Mouse (Mus musculus): ENCODE results near the gene Gbf1. TPM values are rescaled to one million over a fixed set of nuclear protein-coding genes. Genes with fewer than 3 reads are reported as not detected.

The Gbf1 gene
- polyA plus RNA-seq, 1 experiment from 2014 or later, result 43.0 TPM

DNA sequence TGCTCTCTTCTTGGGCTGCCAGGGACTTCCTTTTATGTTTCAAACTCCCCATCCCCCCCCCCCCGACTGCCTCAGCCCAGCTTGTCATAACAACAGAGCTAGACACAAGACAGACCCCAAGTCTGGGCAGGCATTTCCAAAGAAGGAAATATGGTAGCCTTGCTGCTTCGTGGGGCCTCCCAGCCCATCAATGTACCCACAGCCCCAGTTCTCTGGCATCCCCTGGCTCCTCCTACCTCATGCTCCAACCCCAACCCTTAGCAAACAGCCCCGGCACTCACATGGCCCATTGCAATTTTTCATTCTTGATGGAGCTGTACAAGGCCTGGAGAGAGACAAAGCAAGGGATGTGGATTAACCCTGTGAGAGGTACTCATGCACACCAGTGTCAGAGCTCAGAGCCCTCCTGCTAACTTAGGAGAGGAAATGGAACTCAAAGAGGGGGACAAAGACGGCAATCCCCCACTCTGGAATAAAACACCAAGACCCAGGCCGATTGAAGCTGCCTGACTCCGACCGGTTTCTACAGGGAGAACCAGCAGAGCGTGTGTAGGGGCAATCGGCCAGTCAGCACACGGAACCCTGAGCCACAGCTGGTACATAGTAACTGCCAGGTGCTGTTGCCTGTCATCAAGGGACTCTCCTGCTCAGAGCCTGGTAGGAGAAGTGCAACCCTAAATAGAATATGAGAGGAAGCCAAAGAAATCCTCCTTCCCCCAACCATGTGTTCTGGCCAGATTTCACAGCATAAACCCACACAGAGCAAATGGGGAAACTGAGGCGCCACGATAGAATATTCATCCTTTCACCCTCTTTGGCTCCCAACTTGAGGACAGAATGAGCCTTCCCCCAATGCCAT is 163.7 kb downstream of the Gbf1 start:
- Histone ChIP-seq H3K36me3 (ENCODE audit: insufficient read depth, low read length) (no peaks in the 10 kb centered on the region; the same call in 1 of the 2 replicates), H3K9ac (replicated peaks; ENCODE audit: low read length) (no peak overlapping the region), H3K9me3 (ENCODE audit: low read length) (no peaks in the 10 kb centered on the region), H3K4me1 (ENCODE audit: insufficient read depth, low read length) (peaks cover 14% of the 10 kb centered on the region; the same call in 1 of the 2 replicates), H3K4me3 (ENCODE audit: low read length) (no peak overlapping the region), H3K27me3 (ENCODE audit: insufficient read depth, low read length) (peaks cover 79% of the 10 kb centered on the region), H3K4me2 (replicated peaks; ENCODE audit: low read depth, low read length) (no peak overlapping the region), H3K27ac (ENCODE audit: low read length) (no peak overlapping the region)
- ATAC-seq (ENCODE audit: low FRiP score, low TSS enrichment), result no peak
- 46% methylated on average over 12 of the region's 12 CpGs for WGBS

- H3K9ac ChIP-seq (replicated peaks; ENCODE audit: low read length), result no peak overlapping the region; the same call in 1 of the 2 replicates
- H3K27ac ChIP-seq (ENCODE audit: low read length), result no peak overlapping the region
- no peaks in the 10 kb centered on the region for H3K9me3 ChIP-seq (ENCODE audit: low read length)
- H3K4me2 ChIP-seq (replicated peaks; ENCODE audit: low read depth, low read length), result peak overlapping the region; percentile 78
- peak overlapping the region; percentile 47 for H3K4me3 ChIP-seq (ENCODE audit: low read length)
- no peaks in the 10 kb centered on the region for H3K36me3 ChIP-seq (ENCODE audit: insufficient read depth, low read length)
- ATAC-seq (ENCODE audit: low FRiP score, low TSS enrichment), result no peak
- H3K27me3 ChIP-seq (ENCODE audit: insufficient read depth, low read length), result peaks cover 90% of the 10 kb centered on the region
- WGBS, result 31% methylated on average over 15 of the region's 15 CpGs
- peaks cover 14% of the 10 kb centered on the region; the same call in 1 of the 2 replicates for H3K4me1 ChIP-seq (ENCODE audit: insufficient read depth, low read length)
Measured at GRCm38 (mm10) chr19:46316846-46317545, 164.7 kb downstream of the Gbf1 start.

DNA sequence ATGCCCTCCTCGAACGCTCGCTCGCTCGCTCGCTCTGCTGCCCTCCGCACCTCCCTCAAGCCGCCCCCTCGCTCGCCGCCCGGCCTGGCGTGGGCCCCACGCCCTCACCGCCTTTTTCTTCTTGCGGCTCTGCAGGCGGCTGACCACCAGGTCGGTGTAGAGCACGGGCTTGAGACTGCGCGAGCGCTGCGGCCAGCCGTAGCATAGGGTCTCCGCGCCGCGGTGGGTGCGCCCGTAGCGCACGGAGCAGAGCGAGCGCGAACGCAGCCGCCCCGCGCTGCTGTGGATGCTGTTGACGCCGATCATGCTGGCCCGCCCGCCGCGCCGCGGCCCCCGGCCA is 165.2 kb downstream of the Gbf1 start:
- peak; percentile 43; the same call in 1 of the 2 replicates for ATAC-seq (ENCODE audit: low FRiP score, low TSS enrichment)
- H3K4me1 ChIP-seq (ENCODE audit: insufficient read depth, low read length), result peaks cover 14% of the 10 kb centered on the region; the same call in 1 of the 2 replicates
- under 1% methylated on average over 39 of the region's 48 CpGs for WGBS
- no peaks in the 10 kb centered on the region for H3K9me3 ChIP-seq (ENCODE audit: low read length)
- H3K9ac ChIP-seq (replicated peaks; ENCODE audit: low read length), result peak overlapping the region; percentile 35
- peak overlapping the region; percentile 78 for H3K4me2 ChIP-seq (replicated peaks; ENCODE audit: low read depth, low read length)
- H3K27ac ChIP-seq (ENCODE audit: low read length), result no peak overlapping the region
- H3K27me3 ChIP-seq (ENCODE audit: insufficient read depth, low read length), result peaks cover 95% of the 10 kb centered on the region
- peak overlapping the region; percentile 47 for H3K4me3 ChIP-seq (ENCODE audit: low read length)
- H3K36me3 ChIP-seq (ENCODE audit: insufficient read depth, low read length), result no peaks in the 10 kb centered on the region

- Histone ChIP-seq H3K9ac (replicated peaks; ENCODE audit: low read length) (peak overlapping the region; percentile 35), H3K9me3 (ENCODE audit: low read length) (no peaks in the 10 kb centered on the region), H3K36me3 (ENCODE audit: insufficient read depth, low read length) (no peaks in the 10 kb centered on the region), H3K4me2 (replicated peaks; ENCODE audit: low read depth, low read length) (peak overlapping the region; percentile 78), H3K4me3 (ENCODE audit: low read length) (peak overlapping the region; percentile 47), H3K27ac (ENCODE audit: low read length) (no peak overlapping the region), H3K4me1 (ENCODE audit: insufficient read depth, low read length) (peaks cover 14% of the 10 kb centered on the region; the same call in 1 of the 2 replicates), H3K27me3 (ENCODE audit: insufficient read depth, low read length) (peaks cover 100% of the 10 kb centered on the region)
- WGBS, result 2% methylated on average over 26 of the region's 42 CpGs
- ATAC-seq (ENCODE audit: low FRiP score, low TSS enrichment), result peak; percentile 53; the same call in 1 of the 2 replicates
Measured at GRCm38 (mm10) chr19:46318031-46318471, 165.7 kb downstream of the Gbf1 start.

- 7% methylated on average over 16 of the region's 16 CpGs for WGBS
- Histone ChIP-seq H3K27ac (ENCODE audit: low read length) (no peak overlapping the region), H3K9me3 (ENCODE audit: low read length) (no peaks in the 10 kb centered on the region), H3K4me3 (ENCODE audit: low read length) (peak overlapping the region; percentile 4; the same call in 1 of the 2 replicates), H3K27me3 (ENCODE audit: insufficient read depth, low read length) (peaks cover 100% of the 10 kb centered on the region), H3K36me3 (ENCODE audit: insufficient read depth, low read length) (no peaks in the 10 kb centered on the region), H3K9ac (replicated peaks; ENCODE audit: low read length) (no peak overlapping the region), H3K4me1 (ENCODE audit: insufficient read depth, low read length) (peaks cover 14% of the 10 kb centered on the region; the same call in 1 of the 2 replicates), H3K4me2 (replicated peaks; ENCODE audit: low read depth, low read length) (peak overlapping the region; percentile 20; the same call in 1 of the 2 replicates)
- ATAC-seq (ENCODE audit: low FRiP score, low TSS enrichment), result no peak
Measured at GRCm38 (mm10) chr19:46318586-46319378, 166.5 kb downstream of the Gbf1 start.

GRCm38 (mm10) chr19:46320076-46320785 is 167.9 kb downstream of the Gbf1 start:
- H3K4me1 ChIP-seq (ENCODE audit: insufficient read depth, low read length), result peaks cover 14% of the 10 kb centered on the region; the same call in 1 of the 2 replicates
- no peak overlapping the region for H3K4me2 ChIP-seq (replicated peaks; ENCODE audit: low read depth, low read length)
- H3K9ac ChIP-seq (replicated peaks; ENCODE audit: low read length), result no peak overlapping the region
- H3K27me3 ChIP-seq (ENCODE audit: insufficient read depth, low read length), result peaks cover 98% of the 10 kb centered on the region
- H3K27ac ChIP-seq (ENCODE audit: low read length), result no peak overlapping the region
- H3K36me3 ChIP-seq (ENCODE audit: insufficient read depth, low read length), result no peaks in the 10 kb centered on the region
- no peak for ATAC-seq (ENCODE audit: low FRiP score, low TSS enrichment)
- 81% methylated on average over 8 of the region's 8 CpGs for WGBS
- H3K9me3 ChIP-seq (ENCODE audit: low read length), result no peaks in the 10 kb centered on the region
- no peak overlapping the region for H3K4me3 ChIP-seq (ENCODE audit: low read length)

DNA sequence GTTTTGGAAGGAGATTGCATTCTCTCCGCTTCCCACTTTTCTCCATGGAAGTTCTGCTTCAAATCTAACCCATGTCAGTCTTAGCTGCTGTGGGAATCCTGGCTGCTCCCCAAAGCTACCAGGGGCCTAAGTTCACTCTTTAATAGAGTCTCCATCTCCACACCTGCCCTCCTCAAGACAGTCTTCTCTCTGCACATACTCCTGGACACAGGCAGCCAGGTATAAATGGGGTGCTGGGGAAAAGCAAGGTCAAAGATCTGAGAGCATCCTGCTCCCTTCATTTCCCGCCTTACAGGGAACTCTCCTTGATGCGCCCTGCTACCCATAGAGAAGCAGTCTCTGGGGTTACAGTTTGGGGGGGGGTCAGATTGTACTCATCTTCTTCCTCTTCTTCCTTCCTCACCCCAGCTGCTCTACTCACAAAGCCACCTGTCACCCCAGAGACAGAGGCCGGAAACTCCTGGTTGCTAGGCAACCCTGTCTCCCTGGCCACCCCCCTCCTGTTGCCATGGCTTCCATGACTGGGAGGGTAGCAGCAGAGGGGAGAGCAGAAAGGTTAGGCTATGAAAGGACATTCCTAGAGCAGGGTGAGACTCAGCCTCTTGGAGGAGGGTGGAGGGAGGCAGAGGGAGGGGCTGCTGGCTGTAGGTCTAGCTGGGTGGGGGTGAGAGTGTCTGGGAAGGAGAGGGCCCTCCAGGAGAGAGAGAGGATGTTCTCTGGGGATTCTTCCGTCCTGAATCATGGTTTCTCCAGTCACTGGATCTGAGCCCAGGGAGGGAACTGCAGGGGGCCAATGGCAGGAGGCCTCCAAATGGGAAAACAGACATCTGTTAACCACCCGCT is 169.0 kb downstream of the Gbf1 start:
- no peak overlapping the region for H3K4me3 ChIP-seq (ENCODE audit: low read length)
- H3K27ac ChIP-seq (ENCODE audit: low read length), result no peak overlapping the region
- WGBS, result 33% methylated on average over 6 of the region's 6 CpGs
- peaks cover 98% of the 10 kb centered on the region for H3K27me3 ChIP-seq (ENCODE audit: insufficient read depth, low read length)
- H3K9me3 ChIP-seq (ENCODE audit: low read length), result no peaks in the 10 kb centered on the region
- H3K4me1 ChIP-seq (ENCODE audit: insufficient read depth, low read length), result peaks cover 14% of the 10 kb centered on the region; the same call in 1 of the 2 replicates
- H3K9ac ChIP-seq (replicated peaks; ENCODE audit: low read length), result no peak overlapping the region
- ATAC-seq (ENCODE audit: low FRiP score, low TSS enrichment), result no peak
- H3K36me3 ChIP-seq (ENCODE audit: insufficient read depth, low read length), result no peaks in the 10 kb centered on the region
- no peak overlapping the region for H3K4me2 ChIP-seq (replicated peaks; ENCODE audit: low read depth, low read length)

DNA sequence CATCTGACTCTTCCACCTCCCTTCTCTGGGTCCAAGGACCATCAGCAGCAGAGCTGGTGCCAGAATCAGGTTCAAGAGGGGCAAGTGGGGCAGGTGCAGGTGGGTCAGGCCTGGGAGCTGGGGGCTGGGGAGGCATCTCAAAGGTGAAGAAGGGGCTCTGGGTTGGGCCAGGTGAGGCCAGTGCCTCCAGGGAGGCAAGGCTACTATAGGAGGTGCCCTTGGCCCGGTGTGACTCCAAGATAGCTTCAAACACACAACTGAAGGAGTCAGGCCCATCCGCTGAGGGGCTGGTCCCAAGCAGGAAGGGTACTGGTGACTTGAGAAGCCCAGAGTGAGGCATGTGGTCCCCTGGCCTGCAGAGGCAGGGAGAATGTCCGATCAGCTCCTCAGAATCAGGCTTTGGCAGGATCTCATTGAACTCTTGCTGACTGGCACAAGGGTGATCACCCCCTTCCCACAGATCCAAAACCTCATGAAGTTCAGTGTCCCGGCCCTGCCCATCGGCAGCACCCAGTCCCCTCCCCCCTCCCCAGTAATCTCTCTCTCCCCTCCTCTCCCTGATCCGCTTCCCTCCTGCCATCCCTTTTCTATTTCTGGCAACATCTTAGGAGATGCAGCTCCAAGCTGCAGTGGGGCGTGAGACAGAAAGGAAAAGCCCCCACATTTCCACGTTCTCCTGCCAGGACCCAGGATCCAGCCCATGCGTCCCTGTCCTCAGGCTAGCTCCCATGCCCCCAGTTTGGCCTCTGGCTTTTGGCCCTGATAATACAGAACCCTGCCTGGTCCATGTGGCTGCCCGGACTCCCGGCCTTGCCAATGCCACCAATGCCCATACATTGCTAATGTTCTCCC is 170.1 kb downstream of the Gbf1 start:
- no peak overlapping the region for H3K27ac ChIP-seq (ENCODE audit: low read length)
- ATAC-seq (ENCODE audit: low FRiP score, low TSS enrichment), result no peak
- no peak overlapping the region for H3K4me2 ChIP-seq (replicated peaks; ENCODE audit: low read depth, low read length)
- H3K9ac ChIP-seq (replicated peaks; ENCODE audit: low read length), result no peak overlapping the region
- WGBS, result 55% methylated on average over 11 of the region's 11 CpGs
- peaks cover 21% of the 10 kb centered on the region for H3K4me1 ChIP-seq (ENCODE audit: insufficient read depth, low read length)
- no peaks in the 10 kb centered on the region for H3K9me3 ChIP-seq (ENCODE audit: low read length)
- H3K36me3 ChIP-seq (ENCODE audit: insufficient read depth, low read length), result no peaks in the 10 kb centered on the region
- peaks cover 98% of the 10 kb centered on the region for H3K27me3 ChIP-seq (ENCODE audit: insufficient read depth, low read length)
- H3K4me3 ChIP-seq (ENCODE audit: low read length), result no peak overlapping the region
